In the genomic region with DNA sequence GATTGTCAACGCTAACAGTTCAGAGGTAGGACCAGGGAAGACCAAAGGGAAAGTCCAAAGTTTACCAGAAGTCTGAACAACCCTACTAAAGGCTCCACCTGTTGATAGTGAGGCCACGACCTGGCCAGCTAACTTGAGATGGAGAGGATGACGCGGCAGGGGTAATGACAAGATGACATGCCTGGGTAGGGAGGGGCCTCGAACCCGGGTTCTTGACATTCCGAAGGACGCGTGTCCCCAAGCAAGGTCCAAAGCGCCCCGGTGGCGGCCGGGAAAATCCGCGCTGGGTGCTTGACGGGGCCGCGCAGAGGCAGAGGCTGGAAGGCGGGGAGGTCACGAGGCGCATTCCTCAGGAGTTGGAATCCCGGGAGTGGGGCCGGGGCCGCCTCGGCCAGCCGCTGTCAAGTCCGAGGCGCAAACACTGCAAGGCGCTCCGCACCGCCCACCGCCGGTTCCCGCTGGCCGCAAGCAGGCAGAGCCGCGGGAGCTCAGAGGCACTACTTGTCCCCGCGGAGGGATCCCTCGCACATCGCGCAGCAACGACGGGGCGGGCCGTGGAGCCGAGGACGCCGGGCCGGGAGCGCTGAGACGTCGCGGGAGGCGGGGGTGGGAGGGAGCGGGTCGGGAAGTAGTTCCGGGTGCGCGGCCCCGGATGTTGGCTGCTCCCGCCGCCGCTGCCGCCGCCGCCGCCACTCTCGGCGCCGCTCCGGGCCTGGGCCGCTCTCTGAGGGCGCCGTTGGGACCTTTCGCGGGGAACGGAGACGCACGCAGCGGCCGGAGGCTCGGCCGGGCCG, we compare ENCODE assay signal across 8 mouse cellular contexts. TPM values are rescaled to one million over a fixed set of nuclear protein-coding genes. Genes with fewer than 3 reads are reported as not detected.
DNase-seq lines count a peak whose midpoint lies in the region; ATAC-seq and TF ChIP-seq lines count a peak whose summit lies in the region.

A gene (minus strand): TSS at position 499 of the 794 bp plus-strand sequence.

- H3K79me3 ChIP-seq in C2C12 (ENCODE audit: low read depth), result peaks cover 38% of the 10 kb centered on the region

- H3K9me3 ChIP-seq in erythroblast, embryonic 14.5 days (ENCODE audit: control insufficient read depth, low read length), result no peaks in the 10 kb centered on the region
- H3K9me3 ChIP-seq in heart, embryonic 11.5 days (replicated peaks; ENCODE audit: control insufficient read depth, low read length), result no peaks in the 10 kb centered on the region
- no peaks in the 10 kb centered on the region for H3K9me3 ChIP-seq in kidney, embryonic 16.5 days (ENCODE audit: low read length)

- peak; percentile 99 for DNase-seq in brain, embryonic 14.5 days (ENCODE audit: low read depth)
- DNase-seq in liver, adult 2 months (ENCODE audit: extremely low read depth, low read depth, low spot score), result peak; percentile 88
- peak; percentile 94 for DNase-seq in splenic B cell, adult 2 months (ENCODE audit: low read depth, low spot score)

- no peak for TF ChIP-seq CTCF in C2C12 (IDR thresholded peaks at IDR 0.05; ENCODE audit: control insufficient read depth, insufficient read depth, insufficient read length)
- no peak for TF ChIP-seq CTCF in brain, embryonic 14.5 days (IDR thresholded peaks at IDR 0.05; ENCODE audit: borderline replicate concordance, extremely low read depth, insufficient read depth, insufficient read length)
- TF ChIP-seq CTCF in liver, adult 2 months (IDR thresholded peaks at IDR 0.05; ENCODE audit: low read depth, low read length), result no peak

- under 1% methylated on average over 72 of the region's 85 CpGs for WGBS in heart, embryonic 11.5 days (ENCODE audit: insufficient replicate concordance)
- WGBS in kidney, embryonic 16.5 days, result 1% methylated on average over 57 of the region's 85 CpGs
- under 1% methylated on average over 84 of the region's 85 CpGs for WGBS in liver, adult 2 months

- H3K4me3 ChIP-seq in C2C12 (ENCODE audit: insufficient read depth, poor library complexity, severe bottlenecking) (peak within 1 kb of the TSS; percentile 78), myocyte (peak within 1 kb of the TSS; percentile 44)
- peak within 1 kb of the TSS; percentile 94 for H3K4me3 ChIP-seq in erythroblast, embryonic 14.5 days (replicated peaks)
- peak within 1 kb of the TSS; percentile 98 for H3K4me3 ChIP-seq in heart, embryonic 11.5 days (ENCODE audit: low read depth, low read length)
- peak within 1 kb of the TSS; percentile 97 for H3K4me3 ChIP-seq in kidney, embryonic 16.5 days (ENCODE audit: low read length)
- peak within 1 kb of the TSS; percentile 99 for H3K4me3 ChIP-seq in liver, adult 2 months (ENCODE audit: insufficient read depth, low read depth, low read length)

- TF ChIP-seq POLR2A in brain, embryonic 14.5 days (IDR thresholded peaks at IDR 0.05; ENCODE audit: borderline replicate concordance, extremely low read depth, insufficient read depth, insufficient read length, poor library complexity, severe bottlenecking), result peak; percentile 68
- TF ChIP-seq POLR2A in liver, adult 2 months (IDR thresholded peaks at IDR 0.05; ENCODE audit: extremely low read depth, insufficient read depth, low read length), result no peak
- peak; percentile 67 for TF ChIP-seq POLR2A in myocyte (IDR thresholded peaks at IDR 0.05; ENCODE audit: insufficient read length, low read depth)

- H3ac ChIP-seq in C2C12 (ENCODE audit: control insufficient read depth, insufficient read length, low read depth), result peak within 1 kb of the TSS; percentile 88
- H3ac ChIP-seq in myocyte (ENCODE audit: control insufficient read depth, insufficient read length), result peak within 1 kb of the TSS; percentile 99

- peaks cover 31% of the 10 kb centered on the region for H3K4me1 ChIP-seq in erythroblast, embryonic 14.5 days (ENCODE audit: control insufficient read depth)
- peaks cover 13% of the 10 kb centered on the region; the same call in 1 of the 2 replicates for H3K4me1 ChIP-seq in heart, embryonic 11.5 days (ENCODE audit: control insufficient read depth, insufficient read depth, low read length)
- peaks cover 21% of the 10 kb centered on the region for H3K4me1 ChIP-seq in kidney, embryonic 16.5 days (ENCODE audit: insufficient read depth, low read length)
- H3K4me1 ChIP-seq in liver, adult 2 months (ENCODE audit: control insufficient read depth, insufficient read depth, low read length), result peaks cover 8% of the 10 kb centered on the region; the same call in 1 of the 2 replicates

- peak within 1 kb of the TSS; percentile 94 for H3K9ac ChIP-seq in heart, embryonic 11.5 days (ENCODE audit: low read depth, low read length)
- peak within 1 kb of the TSS; percentile 98 for H3K9ac ChIP-seq in kidney, embryonic 16.5 days (replicated peaks; ENCODE audit: low read length)
- H3K9ac ChIP-seq in liver, adult 2 months (ENCODE audit: low read depth, low read length), result peak within 1 kb of the TSS; percentile 100

- ATAC-seq in heart, embryonic 11.5 days (replicated peaks; ENCODE audit: insufficient number of reproducible peaks, low FRiP score, low TSS enrichment), result peak; percentile 92
- peak; percentile 92 for ATAC-seq in kidney, embryonic 16.5 days (ENCODE audit: low FRiP score, low TSS enrichment)

- peak within 1 kb of the TSS; percentile 86 for H3K4me2 ChIP-seq in heart, embryonic 11.5 days
- peak within 1 kb of the TSS; percentile 79 for H3K4me2 ChIP-seq in kidney, embryonic 16.5 days (replicated peaks; ENCODE audit: low read depth, low read length)
- peak within 1 kb of the TSS; percentile 99 for H3K4me2 ChIP-seq in myocyte (ENCODE audit: low read depth)

- H3K27me3 ChIP-seq in C2C12 (ENCODE audit: control insufficient read depth, insufficient read depth, insufficient read length) (no peaks in the 10 kb centered on the region), myocyte (ENCODE audit: control insufficient read depth, insufficient read depth, insufficient read length) (no peaks in the 10 kb centered on the region)
- no peaks in the 10 kb centered on the region; the same call in 1 of the 2 replicates for H3K27me3 ChIP-seq in erythroblast, embryonic 14.5 days (ENCODE audit: control insufficient read depth)
- no peaks in the 10 kb centered on the region for H3K27me3 ChIP-seq in heart, embryonic 11.5 days (ENCODE audit: control insufficient read depth, insufficient read depth, low read length)
- H3K27me3 ChIP-seq in kidney, embryonic 16.5 days (ENCODE audit: insufficient read depth, low read length), result no peaks in the 10 kb centered on the region
- H3K27me3 ChIP-seq in liver, adult 2 months (ENCODE audit: control insufficient read depth, insufficient read depth, low read length), result no peaks in the 10 kb centered on the region
- H3K27me3 ChIP-seq in splenic B cell, adult 2 months (ENCODE audit: control insufficient read depth, insufficient read depth, low read length, poor library complexity, severe bottlenecking), result no peaks in the 10 kb centered on the region

- H3K79me2 ChIP-seq in C2C12 (ENCODE audit: control insufficient read depth, insufficient read depth) (peaks cover 48% of the 10 kb centered on the region), myocyte (ENCODE audit: control insufficient read depth, insufficient read depth) (peaks cover 42% of the 10 kb centered on the region)
- peaks cover 11% of the 10 kb centered on the region for H3K79me2 ChIP-seq in liver, adult 2 months (ENCODE audit: control insufficient read depth, insufficient read depth, low read length)

- H3K36me3 ChIP-seq in C2C12 (ENCODE audit: control insufficient read depth, insufficient read depth) (no peaks in the 10 kb centered on the region), myocyte (ENCODE audit: control insufficient read depth, insufficient read depth) (no peaks in the 10 kb centered on the region)
- no peaks in the 10 kb centered on the region for H3K36me3 ChIP-seq in erythroblast, embryonic 14.5 days (ENCODE audit: control insufficient read depth)
- no peaks in the 10 kb centered on the region for H3K36me3 ChIP-seq in heart, embryonic 11.5 days (ENCODE audit: control insufficient read depth, insufficient read depth, low read length)
- no peaks in the 10 kb centered on the region for H3K36me3 ChIP-seq in kidney, embryonic 16.5 days (ENCODE audit: insufficient read depth, low read length)
- no peaks in the 10 kb centered on the region for H3K36me3 ChIP-seq in liver, adult 2 months (ENCODE audit: control insufficient read depth, insufficient read depth, low read length)
- no peaks in the 10 kb centered on the region for H3K36me3 ChIP-seq in splenic B cell, adult 2 months (ENCODE audit: control insufficient read depth, insufficient read depth, low read length, poor library complexity, severe bottlenecking)

- H3K27ac ChIP-seq in heart, embryonic 11.5 days (ENCODE audit: low read depth, low read length), result peak within 1 kb of the TSS; percentile 99
- peak within 1 kb of the TSS; percentile 98 for H3K27ac ChIP-seq in kidney, embryonic 16.5 days (ENCODE audit: low read length)
- peak within 1 kb of the TSS; percentile 98 for H3K27ac ChIP-seq in liver, adult 2 months (replicated peaks; ENCODE audit: insufficient read depth, low read depth, low read length)

TF ChIP-seq in C2C12, 6 proteins besides CTCF, POLR2A, EP300 and RAD21:
- TF ChIP-seq MYOD1 (IDR thresholded peaks at IDR 0.05; ENCODE audit: control insufficient read depth, insufficient read length, low read depth), result no peak
- no peak for TF ChIP-seq MAX (IDR thresholded peaks at IDR 0.05)
- TF ChIP-seq USF1 (IDR thresholded peaks at IDR 0.05; ENCODE audit: low read depth), result no peak
- TF ChIP-seq MYOG (IDR thresholded peaks at IDR 0.05; ENCODE audit: control insufficient read depth, extremely low read depth, insufficient read length), result no peak
- no peak for TF ChIP-seq FOSL1 (IDR thresholded peaks at IDR 0.05; ENCODE audit: insufficient read depth, low read length, poor library complexity, severe bottlenecking)
- no peak for TF ChIP-seq CEBPB (IDR thresholded peaks at IDR 0.05; ENCODE audit: low read depth)

TF ChIP-seq in myocyte, 11 proteins besides CTCF, POLR2A, EP300 and RAD21 (continues in another document):
- TF ChIP-seq REST (IDR thresholded peaks at IDR 0.05; ENCODE audit: insufficient read depth, insufficient read length), result no peak
- TF ChIP-seq TCF12 (IDR thresholded peaks at IDR 0.05; ENCODE audit: insufficient read depth, poor library complexity, severe bottlenecking), result no peak
- no peak for TF ChIP-seq USF1 (IDR thresholded peaks at IDR 0.05; ENCODE audit: low read depth)
- peak; percentile 4 for TF ChIP-seq TCF3 (IDR thresholded peaks at IDR 0.05; ENCODE audit: insufficient read length, low read depth)
- peak; percentile 4 for TF ChIP-seq E2F4 (IDR thresholded peaks at IDR 0.05; ENCODE audit: insufficient read depth)
- TF ChIP-seq POLR2AphosphoS2 (IDR thresholded peaks at IDR 0.05; ENCODE audit: insufficient read length, low read depth), result no peak
- no peak for TF ChIP-seq CEBPB (IDR thresholded peaks at IDR 0.05; ENCODE audit: insufficient read depth, poor library complexity, severe bottlenecking)

RNA-seq across cellular contexts. Expression of the gene that starts here (rescaled TPM):
- 2.0 TPM for polyA plus RNA-seq in C2C12 (2012; fragmentation: generic; extraction: Trizol)
- 9.4 and 10.0 TPM in 2 replicates for polyA plus RNA-seq in brain, embryonic 14.5 days (2012; rRNA removed)
- 0.12 and 0.25 TPM in 2 replicates for polyA plus RNA-seq in erythroblast, embryonic 14.5 days (2012)
- 3.0 and 4.2 TPM in 2 replicates for polyA plus RNA-seq in heart, embryonic 11.5 days (2014; fragmentation: Nextera tagmentation; extraction: Ambion mirVana)
- 4.5 and 5.4 TPM in 2 replicates for polyA plus RNA-seq in kidney, embryonic 16.5 days (2015; fragmentation: Nextera tagmentation; extraction: Ambion mirVana)
- 7.9 and 12.1 TPM in 2 replicates for total RNA-seq in liver, adult 2 months (2014; rRNA removed)
- 9.6 and 9.7 TPM in 2 replicates for polyA plus RNA-seq in liver, adult 2 months (2012; rRNA removed)
- polyA plus RNA-seq in myocyte (2012; fragmentation: generic; extraction: Trizol), result 3.3 TPM

Comparison
In these comparisons a context has a peak if more than half of its experiments do, and no peak if none do; other contexts are left out.
1. Peak in every context shown above with its lines: DNase-seq, ATAC-seq, H3K4me3 ChIP-seq and H3K27ac ChIP-seq.
2. H3K4me3 ChIP-seq: peak in every context shown above with its lines; median percentile 99 in liver, adult 2 months; 98 in heart, embryonic 11.5 days; 97 in kidney, embryonic 16.5 days; 94 in erythroblast, embryonic 14.5 days; 78 in C2C12; 44 in myocyte.